Mouse (Mus musculus) Patski (cell line): ENCODE measurements around the gene Etv5. TPM values are rescaled to one million over a fixed set of nuclear protein-coding genes. Genes with fewer than 3 reads are reported as not detected.

Experiments
- ATAC-seq: fragments of 100-300 bp; one replicate; pipeline ENCODE4 v1.8.0; 2021
- CTCF ChIA-PET: fragments of 350-600 bp; sonication (Branson Sonifier 250); formaldehyde crosslinking; loops from one replicate; lab custom pipeline; 2022; ENCODE audit warnings: inconsistent platforms; lab: Charles Lee
- POLR2A ChIA-PET: fragments of 350-600 bp; sonication (Branson Sonifier 250); formaldehyde crosslinking; loops from one replicate; lab custom pipeline; 2022; ENCODE audit warnings: antibody characterized with exemption, inconsistent platforms; lab: Charles Lee
- DNase-seq: peaks from one replicate; pipeline ENCODE4 v3.0.0-alpha.2; 2011; ENCODE audit warnings: low read depth, low spot score
- H3K27me3 ChIP-seq: fragments of 371-371 bp; one replicate; pipeline ENCODE4 v1.5.1; 2021
- CTCF ChIP-seq: fragments of 100-300 bp; IDR thresholded peaks from one replicate; pipeline ENCODE4 v1.5.1; 2021
- in situ Hi-C: fragments of 300-500 bp; cut with MboI; formaldehyde crosslinking; loops from 3 replicates; pipeline ENCODE4 v1.11.1; 2018; ENCODE audit warnings: low pct_unique_long_range_greater_than_20kb, mixed read lengths
- polyA plus RNA-seq: library from polyadenylated mRNA; unstranded; gene quantifications from one replicate; pipeline ENCODE4 v1.2.3, GENCODE M21; 2021

Gene Etv5
- polyA plus RNA-seq, 1 experiment from 2014 or later: 23.7 TPM

GRCm38 (mm10) chr16:22448093-22448492, 8.6 kb upstream of the Etv5 start:
- ChIA-PET CTCF (no interaction called here), POLR2A (no interaction called here)
- ATAC-seq (no peak), DNase-seq (no peak)
- in situ Hi-C loops: loop anchor here (10.0 kb wide), 2 partner anchors 97 to 357 kb away; no protein-coding TSS in a partner anchor
- TF ChIP-seq CTCF: no peak
- peaks cover 13% of the 10 kb centered on the region for H3K27me3 ChIP-seq

GRCm38 (mm10) chr16:22444786-22445185, 5.3 kb upstream of the Etv5 start:
- ChIA-PET CTCF (no interaction called here), POLR2A (no interaction called here)
- TF ChIP-seq CTCF: no peak

GRCm38 (mm10) chr16:22442202-22442601, 2.7 kb upstream of the Etv5 start:
- in situ Hi-C loops: loop anchor here (10.0 kb wide), 2 partner anchors 103 to 363 kb away; no protein-coding TSS in a partner anchor
- ATAC-seq (no peak), DNase-seq (no peak)
- ChIA-PET POLR2A (interaction anchor here (1.0 kb wide), 1 partner anchor 22 kb away, joined by 3 read pairs; no protein-coding TSS in a partner anchor), CTCF (interaction anchor here (1.6 kb wide), 1 partner anchor 108 kb away, joined by 3 read pairs; no protein-coding TSS in a partner anchor)
- no peak for TF ChIP-seq CTCF
- H3K27me3 ChIP-seq: no peaks in the 10 kb centered on the region

More at GRCm38 (mm10) chr16:22444786-22445185, 5.3 kb upstream of the Etv5 start:
- H3K27me3 ChIP-seq: no peaks in the 10 kb centered on the region
- in situ Hi-C loops: loop anchor here (10.0 kb wide), 2 partner anchors 100 to 360 kb away; no protein-coding TSS in a partner anchor
- no peak for ATAC-seq
- DNase-seq: no peak

GRCm38 (mm10) chr16:22441317-22441716, 1.8 kb upstream of the Etv5 start:
- in situ Hi-C loops: loop anchor here (10.0 kb wide), 2 partner anchors 103 to 363 kb away; no protein-coding TSS in a partner anchor
- DNase-seq: no peak
- POLR2A ChIA-PET: interaction anchor here (1.0 kb wide), 1 partner anchor 23 kb away, joined by 3 read pairs; no protein-coding TSS in a partner anchor

GRCm38 (mm10) chr16:22440269-22440668, 750 bp upstream of the Etv5 start:
- POLR2A ChIA-PET: interaction anchor here (2.2 kb wide), 1 partner anchor 11 kb away, joined by 9 read pairs; no protein-coding TSS in a partner anchor
- no peaks in the 10 kb centered on the region for H3K27me3 ChIP-seq
- ATAC-seq (peak; percentile 36), DNase-seq (no peak)
- in situ Hi-C loops: loop anchor here (10.0 kb wide), 2 partner anchors 105 to 365 kb away; no protein-coding TSS in a partner anchor
- no peak for TF ChIP-seq CTCF
- CTCF ChIA-PET: interaction anchor here (1.3 to 1.4 kb wide), 2 partner anchors 11 to 16 kb away, joined by 3 to 5 read pairs; no protein-coding TSS in a partner anchor

More at GRCm38 (mm10) chr16:22441317-22441716, 1.8 kb upstream of the Etv5 start:
- no peaks in the 10 kb centered on the region for H3K27me3 ChIP-seq
- no peak for ATAC-seq
- CTCF ChIA-PET: interaction anchor here (1.4 to 1.6 kb wide), 2 partner anchors 17 to 109 kb away, joined by 3 read pairs; no protein-coding TSS in a partner anchor
- no peak for TF ChIP-seq CTCF

- H3K27me3 ChIP-seq: no peaks in the 10 kb centered on the region
- ChIA-PET POLR2A (interaction anchor here (0.6 to 2.2 kb wide), 4 partner anchors 9 to 178 kb away, joined by 3 to 10 read pairs (median 8); no protein-coding TSS in a partner anchor), CTCF (interaction anchor here (0.9 kb wide), 1 partner anchor 10 kb away, joined by 3 read pairs; no protein-coding TSS in a partner anchor)
- in situ Hi-C loops: no loop called here
- DNase-seq: peak; percentile 13
- ATAC-seq: peak; percentile 3
- TF ChIP-seq CTCF: no peak
These were observed 812 bp downstream of the Etv5 start for GRCm38 (mm10) chr16:22438441-22439373.

GRCm38 (mm10) chr16:22436106-22436505, 3.4 kb downstream of the Etv5 start:
- DNase-seq (no peak), ATAC-seq (no peak)
- CTCF ChIA-PET: interaction anchor here (0.7 kb wide), 1 partner anchor 715 kb away, joined by 3 read pairs; no protein-coding TSS in a partner anchor
- POLR2A ChIA-PET: no interaction called here
- TF ChIP-seq CTCF: no peak
- in situ Hi-C loops: no loop called here
- no peaks in the 10 kb centered on the region for H3K27me3 ChIP-seq

GRCm38 (mm10) chr16:22434530-22434929, 5.0 kb downstream of the Etv5 start:
- no peak for TF ChIP-seq CTCF
- ATAC-seq (no peak), DNase-seq (no peak)
- in situ Hi-C loops: no loop called here
- H3K27me3 ChIP-seq: no peaks in the 10 kb centered on the region
- CTCF ChIA-PET: no interaction called here
- POLR2A ChIA-PET: interaction anchor here (0.6 kb wide), 1 partner anchor 45 kb away, joined by 5 read pairs; no protein-coding TSS in a partner anchor

- TF ChIP-seq CTCF: no peak
- no peaks in the 10 kb centered on the region for H3K27me3 ChIP-seq
- no peak for DNase-seq
- ATAC-seq: no peak
- CTCF ChIA-PET: no interaction called here
- in situ Hi-C loops: no loop called here
- POLR2A ChIA-PET: interaction anchor here (0.6 kb wide), 1 partner anchor 44 kb away, joined by 5 read pairs; no protein-coding TSS in a partner anchor
These were observed 5.6 kb downstream of the Etv5 start for GRCm38 (mm10) chr16:22433944-22434343.

- in situ Hi-C loops: no loop called here
- CTCF ChIA-PET: no interaction called here
These were observed 7.7 kb downstream of the Etv5 start for GRCm38 (mm10) chr16:22431773-22432172.

More at GRCm38 (mm10) chr16:22431773-22432172, 7.7 kb downstream of the Etv5 start:
- DNase-seq: no peak
- ATAC-seq: no peak
- POLR2A ChIA-PET: no interaction called here
- no peak for TF ChIP-seq CTCF
- no peaks in the 10 kb centered on the region for H3K27me3 ChIP-seq
